Mouse (Mus musculus) cerebellum, adult 11 months (tissue): ENCODE data around the gene Slc9a3r1.

ENCODE experiments used
- DNase-seq: peaks from one replicate; pipeline ENCODE4 v3.0.0; 2022

Gene Slc9a3r1

GRCm38 (mm10) chr11:115194693-115195092 lies 31.6 kb downstream of the Slc9a3r1 start:
- no peak for DNase-seq

GRCm38 (mm10) chr11:115195933-115196332 lies 32.8 kb downstream of the Slc9a3r1 start:
- DNase-seq: no peak

GRCm38 (mm10) chr11:115197558-115197957 lies 34.4 kb downstream of the Slc9a3r1 start:
- DNase-seq: no peak

GRCm38 (mm10) chr11:115198932-115199384 lies 35.8 kb downstream of the Slc9a3r1 start:
- DNase-seq: no peak

GRCm38 (mm10) chr11:115200520-115200919 lies 37.4 kb downstream of the Slc9a3r1 start:
- DNase-seq: no peak

GRCm38 (mm10) chr11:115202316-115202715 lies 39.2 kb downstream of the Slc9a3r1 start:
- DNase-seq: peak; percentile 94

GRCm38 (mm10) chr11:115202756-115203155 lies 39.6 kb downstream of the Slc9a3r1 start:
- no peak for DNase-seq

- DNase-seq: no peak
Observed at GRCm38 (mm10) chr11:115208126-115208525, 45.0 kb downstream of the Slc9a3r1 start.

- DNase-seq: peak; percentile 68
Observed at GRCm38 (mm10) chr11:115208776-115209732, 45.9 kb downstream of the Slc9a3r1 start.

GRCm38 (mm10) chr11:115209958-115210357 lies 46.8 kb downstream of the Slc9a3r1 start:
- DNase-seq: peak; percentile 27

- peak; percentile 79 for DNase-seq
Observed at GRCm38 (mm10) chr11:115212116-115212515, 49.0 kb downstream of the Slc9a3r1 start.

GRCm38 (mm10) chr11:115215123-115215522 lies 52.0 kb downstream of the Slc9a3r1 start:
- no peak for DNase-seq

- peak; percentile 93 for DNase-seq
Observed at GRCm38 (mm10) chr11:115217439-115218410, 54.6 kb downstream of the Slc9a3r1 start.

GRCm38 (mm10) chr11:115219263-115219662 lies 56.1 kb downstream of the Slc9a3r1 start:
- DNase-seq: no peak

GRCm38 (mm10) chr11:115219685-115220084 lies 56.5 kb downstream of the Slc9a3r1 start:
- DNase-seq: no peak

- DNase-seq: no peak
Observed at GRCm38 (mm10) chr11:115222077-115222476, 58.9 kb downstream of the Slc9a3r1 start.

- no peak for DNase-seq
Observed at GRCm38 (mm10) chr11:115222570-115222969, 59.4 kb downstream of the Slc9a3r1 start.

- DNase-seq: no peak
Observed at GRCm38 (mm10) chr11:115223451-115223850, 60.3 kb downstream of the Slc9a3r1 start.

GRCm38 (mm10) chr11:115223877-115224276 lies 60.7 kb downstream of the Slc9a3r1 start:
- DNase-seq: no peak

GRCm38 (mm10) chr11:115224889-115225288 lies 61.7 kb downstream of the Slc9a3r1 start:
- DNase-seq: peak; percentile 68

- no peak for DNase-seq
Observed at GRCm38 (mm10) chr11:115225301-115225700, 62.2 kb downstream of the Slc9a3r1 start.

- DNase-seq: no peak
Observed at GRCm38 (mm10) chr11:115226811-115227491, 63.8 kb downstream of the Slc9a3r1 start.
